Mouse (Mus musculus) spleen, postnatal 0 days (tissue): ENCODE results near the gene Selenoi. TPM values are rescaled to one million over a fixed set of nuclear protein-coding genes. Genes with fewer than 3 reads are reported as not detected.

ENCODE experiments used
- polyA plus RNA-seq: library from polyadenylated mRNA; unstranded; fragments of >200 nt; fragmentation: Nextera tagmentation; extraction: Ambion mirVana; gene quantifications from 2 replicates; pipeline ENCODE4 v1.2.1, GENCODE M21; 2015

Gene Selenoi
- 11.6 and 12.6 TPM in 2 replicates for polyA plus RNA-seq

DNA sequence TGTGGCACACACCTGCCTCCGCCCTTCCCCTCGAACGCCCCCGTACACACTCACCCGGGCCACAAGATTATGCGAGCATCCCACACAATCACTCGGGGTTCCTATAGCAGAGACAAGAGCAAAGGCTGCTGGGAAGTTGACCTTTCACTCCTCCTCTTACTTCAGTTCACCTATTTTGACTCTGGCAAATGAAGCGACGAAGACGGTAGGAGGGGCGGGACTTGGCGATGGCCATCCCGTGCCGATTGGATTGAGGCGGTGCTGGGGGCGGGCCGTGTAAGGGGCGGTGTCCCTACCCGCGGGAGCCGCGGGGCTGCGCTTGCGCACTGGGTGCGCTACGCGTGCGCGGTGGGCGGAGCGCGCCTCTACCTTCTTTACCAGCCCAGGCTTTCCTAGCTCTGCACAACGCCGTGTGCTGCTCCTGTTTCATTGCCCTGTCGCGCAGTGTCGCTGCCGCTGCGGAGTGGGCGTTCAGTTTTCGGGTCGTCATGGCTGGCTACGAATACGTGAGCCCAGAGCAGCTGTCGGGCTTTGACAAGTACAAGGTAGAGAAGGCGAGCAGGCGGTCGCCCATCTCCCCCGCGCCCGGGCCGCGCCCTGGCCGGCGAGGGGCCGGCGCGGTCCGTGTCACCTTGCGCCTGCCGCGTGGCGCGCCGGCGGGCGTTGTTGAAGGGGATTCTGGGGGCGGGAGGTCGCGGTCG, at the start of gene Selenoi:
Gene Selenoi (plus strand): TSS at position 311 of the 701 bp plus-strand sequence.

DNA sequence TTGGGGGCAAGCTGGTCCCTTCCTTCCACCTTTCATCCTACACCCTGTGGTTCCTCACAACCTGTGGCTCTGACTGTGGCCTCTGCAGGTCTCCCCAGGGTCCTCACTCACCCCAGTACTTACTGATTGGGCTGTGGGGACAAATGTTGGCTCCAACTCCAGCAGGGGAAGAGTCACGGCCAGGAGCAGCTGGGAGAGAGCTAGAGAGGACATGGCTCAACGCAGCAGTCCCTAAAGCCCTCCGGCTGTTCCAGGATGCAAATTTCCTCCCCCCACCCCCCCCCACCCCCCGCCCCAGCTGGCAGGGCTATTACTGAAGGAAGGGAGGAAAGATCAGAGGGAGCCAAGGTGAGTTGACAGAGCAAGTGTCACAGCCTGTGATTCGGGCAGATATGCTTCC, 26.9 kb upstream of the Selenoi start, which contains the start of gene Adgrf3:
Gene Adgrf3 (minus strand): TSS at position 230 of the 400 bp plus-strand sequence.

DNA sequence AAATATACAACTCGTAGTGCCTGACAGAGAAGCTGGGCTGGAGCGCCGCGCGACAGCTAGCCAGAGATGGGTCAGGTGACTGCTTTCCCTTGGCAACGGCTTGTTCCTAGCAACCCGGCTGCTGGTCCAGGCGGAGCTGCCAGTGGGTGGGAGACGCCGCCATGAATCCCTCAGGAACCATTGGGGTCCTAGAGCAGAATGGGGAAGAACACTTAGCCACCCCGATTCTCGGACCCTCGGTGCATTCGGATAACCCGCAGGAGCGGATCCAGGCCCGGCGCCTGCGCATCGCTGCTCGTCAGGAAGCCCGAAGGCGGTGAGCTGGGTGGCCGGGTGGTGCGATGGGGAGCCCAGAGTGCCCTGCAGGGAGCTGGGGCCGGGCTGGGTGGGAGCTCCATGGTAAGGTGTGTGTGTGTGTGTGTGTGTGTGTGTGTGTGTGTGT, 48.9 kb downstream of the Selenoi start, which contains the start of gene Drc1:
Gene Drc1 (plus strand): TSS at position 98 of the 442 bp plus-strand sequence.

Other genes with a start within 250 kb of the Selenoi start
- 0.57 and 1.3 TPM in 2 replicates for gene Il6, start 219.5 kb upstream of the Selenoi start, polyA plus RNA-seq
- gene Tyms, start 159.0 kb upstream of the Selenoi start, polyA plus RNA-seq: 230 and 261 TPM in 2 replicates
- gene Garem2, start 127.4 kb upstream of the Selenoi start, polyA plus RNA-seq: 0.02 TPM in 1 of 2 replicates, not detected in the other
- not detected in 2 replicates for gene 3110082J24Rik, start 126.5 kb upstream of the Selenoi start, polyA plus RNA-seq
- gene Hadha, start 77.4 kb upstream of the Selenoi start, polyA plus RNA-seq: 69.2 and 77.7 TPM in 2 replicates
- 100 and 103 TPM in 2 replicates for gene Hadhb, start 77.3 kb upstream of the Selenoi start, polyA plus RNA-seq
- gene Adgrf3, start 26.9 kb upstream of the Selenoi start, polyA plus RNA-seq: 0.26 and 0.30 TPM in 2 replicates
- gene Drc1, start 48.8 kb downstream of the Selenoi start, polyA plus RNA-seq: not detected in 2 replicates
- gene Otof, start 229.4 kb downstream of the Selenoi start, polyA plus RNA-seq: 0.02 TPM in 1 of 2 replicates, not detected in the other
- not detected in 2 replicates for gene 1700001C02Rik, start 233.5 kb downstream of the Selenoi start, polyA plus RNA-seq